Mouse (Mus musculus): Measurements from ENCODE around the gene Mgat4e. TPM values are rescaled to one million over a fixed set of nuclear protein-coding genes. Genes with fewer than 3 reads are reported as not detected.

The Mgat4e gene
- total RNA-seq (2021) (not detected), polyA plus RNA-seq (2012; rRNA removed) (not detected in 2 replicates)
- long read RNA-seq: 0 reads

- DNase-seq: no peak
Observed at GRCm38 (mm10) chr1:134549632-134550132, at the start of gene Mgat4e. Gene Mgat4e (minus strand): TSS chr1:134549682.

GRCm38 (mm10) chr1:134597339-134598054 lies 48.0 kb upstream of the Mgat4e start:
- no peak for DNase-seq

GRCm38 (mm10) chr1:134591773-134592172 lies 42.3 kb upstream of the Mgat4e start:
- no peak for DNase-seq

GRCm38 (mm10) chr1:134589676-134590075 lies 40.2 kb upstream of the Mgat4e start:
- DNase-seq: no peak

GRCm38 (mm10) chr1:134583560-134583959 lies 34.1 kb upstream of the Mgat4e start:
- no peak for DNase-seq

GRCm38 (mm10) chr1:134580796-134581195 lies 31.3 kb upstream of the Mgat4e start:
- DNase-seq: no peak

- DNase-seq: no peak
Observed at GRCm38 (mm10) chr1:134577384-134578120, 28.1 kb upstream of the Mgat4e start.

GRCm38 (mm10) chr1:134573932-134574315 lies 24.4 kb upstream of the Mgat4e start:
- DNase-seq: no peak

GRCm38 (mm10) chr1:134573300-134573931 lies 23.9 kb upstream of the Mgat4e start:
- DNase-seq: no peak

GRCm38 (mm10) chr1:134570631-134571030 lies 21.1 kb upstream of the Mgat4e start:
- no peak for DNase-seq

GRCm38 (mm10) chr1:134570171-134570570 lies 20.7 kb upstream of the Mgat4e start:
- DNase-seq: no peak

GRCm38 (mm10) chr1:134567511-134567910 lies 18.0 kb upstream of the Mgat4e start:
- DNase-seq: no peak

- no peak for DNase-seq
Observed at GRCm38 (mm10) chr1:134563726-134564125, 14.2 kb upstream of the Mgat4e start.

- DNase-seq: no peak
Observed at GRCm38 (mm10) chr1:134562457-134562856, 13.0 kb upstream of the Mgat4e start.

GRCm38 (mm10) chr1:134561770-134562143 lies 12.3 kb upstream of the Mgat4e start:
- no peak for DNase-seq

- DNase-seq: peak; percentile 45
Observed at GRCm38 (mm10) chr1:134560801-134561769, 11.6 kb upstream of the Mgat4e start.

- DNase-seq: peak; percentile 88
Observed at GRCm38 (mm10) chr1:134560396-134560795, 10.9 kb upstream of the Mgat4e start.

GRCm38 (mm10) chr1:134559976-134560375 lies 10.5 kb upstream of the Mgat4e start, which contains the start of gene Kdm5b:
Gene Kdm5b (plus strand): TSS chr1:134560171.
- peak; percentile 93 for DNase-seq

- no peak for DNase-seq
Observed at GRCm38 (mm10) chr1:134559226-134559625, 9.7 kb upstream of the Mgat4e start.

- DNase-seq: no peak
Observed at GRCm38 (mm10) chr1:134558511-134558910, 9.0 kb upstream of the Mgat4e start.

- DNase-seq: peak; percentile 98
Observed at GRCm38 (mm10) chr1:134556671-134557218, 7.3 kb upstream of the Mgat4e start.

Data from adrenal gland, adult 2 months (tissue).